Mouse (Mus musculus) hindbrain, embryonic 14.5 days (tissue): ENCODE data around the gene Cacna1c. TPM values are rescaled to one million over a fixed set of nuclear protein-coding genes. Genes with fewer than 3 reads are reported as not detected.

Source experiments
- ATAC-seq: fragments of 200-750 bp; cut with Nextera tagmentation; 2 replicates; pipeline ENCODE4 v1.8.0; 2017; ENCODE audit warnings: moderate number of reproducible peaks, mild to moderate bottlenecking, moderate TSS enrichment, moderate library complexity; ENCODE audit not compliant: low FRiP score
- DNase-seq: peaks from one replicate; pipeline ENCODE4 v3.0.0-alpha.2; 2015; ENCODE audit warnings: low spot score
- H3K27ac ChIP-seq: fragments of 300-500 bp; sonication (generic); 2 replicates; pipeline ENCODE4 v1.5.1; 2014; ENCODE audit warnings: mild to moderate bottlenecking, moderate library complexity
- H3K27me3 ChIP-seq: fragments of 300-500 bp; sonication (generic); 2 replicates; pipeline ENCODE4 v1.6.1; 2014; ENCODE audit warnings: mild to moderate bottlenecking, low read length, mixed read lengths; ENCODE audit not compliant: control insufficient read depth, insufficient read depth
- H3K36me3 ChIP-seq: fragments of 300-500 bp; sonication (generic); replicated peaks from 2 replicates; pipeline ENCODE4 v1.6.1; 2014; ENCODE audit not compliant: control insufficient read depth, insufficient read depth
- H3K4me1 ChIP-seq: fragments of 300-500 bp; sonication (generic); replicated peaks from 2 replicates; pipeline ENCODE4 v1.6.1; 2014; ENCODE audit warnings: antibody characterized with exemption, low read length, mixed read lengths; ENCODE audit not compliant: control insufficient read depth, insufficient read depth
- H3K4me2 ChIP-seq: fragments of 300-500 bp; sonication (generic); replicated peaks from 2 replicates; pipeline ENCODE4 v1.6.1; 2014; ENCODE audit warnings: mild to moderate bottlenecking, moderate library complexity
- H3K4me3 ChIP-seq: fragments of 300-500 bp; sonication (generic); replicated peaks from 2 replicates; pipeline ENCODE4 v1.5.1; 2014; ENCODE audit warnings: mild to moderate bottlenecking, low read length
- H3K9ac ChIP-seq: fragments of 300-500 bp; sonication (generic); 2 replicates; pipeline ENCODE4 v1.6.1; 2014
- H3K9me3 ChIP-seq: fragments of 300-500 bp; sonication (generic); 2 replicates; pipeline ENCODE4 v1.6.1; 2016; ENCODE audit warnings: low read length; ENCODE audit not compliant: control insufficient read depth
- WGBS: fragments of 180-500 bp; shearing (Covaris S2); extraction: QIAGEN DNeasy Blood & Tissue Kit; methylation state at CpG from one replicate; pipeline ENCODE4 v1.1.7; 2014; 5-methylcytosine and 5-hydroxymethylcytosine counted together
- polyA plus RNA-seq: library from polyadenylated mRNA; unstranded; fragments of >200 nt; fragmentation: Nextera tagmentation; extraction: Ambion mirVana; gene quantifications from 2 replicates; pipeline ENCODE4 v1.2.1, GENCODE M21; 2014

Gene Cacna1c
- polyA plus RNA-seq, 1 experiment from 2014 or later, result 10.1 TPM

- Histone ChIP-seq H3K27ac (no peak overlapping the region), H3K4me3 (no peak overlapping the region), H3K9ac (no peak overlapping the region), H3K36me3 (no peaks in the 10 kb centered on the region), H3K4me2 (no peak overlapping the region), H3K4me1 (no peaks in the 10 kb centered on the region), H3K9me3 (no peaks in the 10 kb centered on the region), H3K27me3 (no peaks in the 10 kb centered on the region)
- DNase-seq (no peak), ATAC-seq (no peak)
- 90% methylated on average over 7 of the region's 7 CpGs for WGBS
These were observed 152.1 kb downstream of the Cacna1c start for GRCm38 (mm10) chr6:119044148-119044547.

GRCm38 (mm10) chr6:119042803-119043202 lies 153.4 kb downstream of the Cacna1c start:
- H3K27ac ChIP-seq, result no peak overlapping the region
- no peak for DNase-seq
- no peak overlapping the region for H3K9ac ChIP-seq
- 93% methylated on average over 3 of the region's 3 CpGs for WGBS
- no peaks in the 10 kb centered on the region for H3K36me3 ChIP-seq
- H3K4me2 ChIP-seq, result no peak overlapping the region
- H3K4me1 ChIP-seq, result no peaks in the 10 kb centered on the region
- no peaks in the 10 kb centered on the region for H3K27me3 ChIP-seq
- ATAC-seq, result no peak
- no peaks in the 10 kb centered on the region for H3K9me3 ChIP-seq
- H3K4me3 ChIP-seq, result no peak overlapping the region

GRCm38 (mm10) chr6:119040961-119041360 lies 155.3 kb downstream of the Cacna1c start:
- Histone ChIP-seq H3K4me3 (no peak overlapping the region), H3K9me3 (no peaks in the 10 kb centered on the region), H3K27me3 (no peaks in the 10 kb centered on the region), H3K4me1 (no peaks in the 10 kb centered on the region), H3K4me2 (no peak overlapping the region), H3K9ac (no peak overlapping the region), H3K27ac (no peak overlapping the region), H3K36me3 (no peaks in the 10 kb centered on the region)
- DNase-seq (no peak), ATAC-seq (no peak)
- 69% methylated on average over 7 of the region's 7 CpGs for WGBS

GRCm38 (mm10) chr6:119039815-119040214 lies 156.4 kb downstream of the Cacna1c start:
- WGBS, result 77% methylated on average over 7 of the region's 7 CpGs
- H3K4me2 ChIP-seq, result no peak overlapping the region
- H3K27me3 ChIP-seq, result no peaks in the 10 kb centered on the region
- DNase-seq (no peak), ATAC-seq (no peak)
- H3K9ac ChIP-seq, result no peak overlapping the region
- H3K4me1 ChIP-seq, result no peaks in the 10 kb centered on the region
- H3K4me3 ChIP-seq, result no peak overlapping the region
- no peaks in the 10 kb centered on the region for H3K36me3 ChIP-seq
- no peak overlapping the region for H3K27ac ChIP-seq
- no peaks in the 10 kb centered on the region for H3K9me3 ChIP-seq

GRCm38 (mm10) chr6:119039293-119039692 lies 156.9 kb downstream of the Cacna1c start:
- Histone ChIP-seq H3K9me3 (no peaks in the 10 kb centered on the region), H3K4me1 (no peaks in the 10 kb centered on the region), H3K27ac (no peak overlapping the region), H3K36me3 (no peaks in the 10 kb centered on the region), H3K27me3 (no peaks in the 10 kb centered on the region), H3K9ac (no peak overlapping the region), H3K4me2 (no peak overlapping the region), H3K4me3 (no peak overlapping the region)
- ATAC-seq (no peak), DNase-seq (no peak)
- 79% methylated on average over 5 of the region's 5 CpGs for WGBS

GRCm38 (mm10) chr6:119037815-119038214 lies 158.4 kb downstream of the Cacna1c start:
- Histone ChIP-seq H3K27ac (no peak overlapping the region), H3K4me2 (no peak overlapping the region), H3K4me3 (no peak overlapping the region), H3K36me3 (no peaks in the 10 kb centered on the region), H3K27me3 (no peaks in the 10 kb centered on the region), H3K9me3 (no peaks in the 10 kb centered on the region), H3K9ac (no peak overlapping the region), H3K4me1 (no peaks in the 10 kb centered on the region)
- ATAC-seq (no peak), DNase-seq (no peak)
- 69% methylated on average over 6 of the region's 6 CpGs for WGBS

- H3K36me3 ChIP-seq, result no peaks in the 10 kb centered on the region
- H3K27ac ChIP-seq, result no peak overlapping the region
- H3K4me1 ChIP-seq, result no peaks in the 10 kb centered on the region
- H3K9ac ChIP-seq, result no peak overlapping the region
- H3K9me3 ChIP-seq, result no peaks in the 10 kb centered on the region
- DNase-seq (no peak), ATAC-seq (no peak)
- no peak overlapping the region for H3K4me3 ChIP-seq
- H3K27me3 ChIP-seq, result no peaks in the 10 kb centered on the region
- 70% methylated on average over 2 of the region's 2 CpGs for WGBS
- H3K4me2 ChIP-seq, result no peak overlapping the region
These were observed 159.2 kb downstream of the Cacna1c start for GRCm38 (mm10) chr6:119037047-119037446.

- H3K4me1 ChIP-seq, result no peaks in the 10 kb centered on the region
- H3K9me3 ChIP-seq, result no peaks in the 10 kb centered on the region
- no peaks in the 10 kb centered on the region for H3K36me3 ChIP-seq
- H3K4me2 ChIP-seq, result no peak overlapping the region
- ATAC-seq, result no peak
- DNase-seq, result no peak
- H3K9ac ChIP-seq, result no peak overlapping the region
- H3K4me3 ChIP-seq, result no peak overlapping the region
- no peaks in the 10 kb centered on the region for H3K27me3 ChIP-seq
- no peak overlapping the region for H3K27ac ChIP-seq
- 89% methylated on average over 6 of the region's 6 CpGs for WGBS
These were observed 160.9 kb downstream of the Cacna1c start for GRCm38 (mm10) chr6:119035361-119035760.

GRCm38 (mm10) chr6:119034947-119035346 lies 161.3 kb downstream of the Cacna1c start:
- WGBS, result 93% methylated on average over 2 of the region's 2 CpGs
- no peak overlapping the region for H3K9ac ChIP-seq
- H3K27ac ChIP-seq, result no peak overlapping the region
- H3K4me3 ChIP-seq, result no peak overlapping the region
- DNase-seq, result no peak
- no peaks in the 10 kb centered on the region for H3K27me3 ChIP-seq
- H3K4me2 ChIP-seq, result no peak overlapping the region
- H3K9me3 ChIP-seq, result no peaks in the 10 kb centered on the region
- no peaks in the 10 kb centered on the region for H3K4me1 ChIP-seq
- no peak for ATAC-seq
- no peaks in the 10 kb centered on the region for H3K36me3 ChIP-seq

GRCm38 (mm10) chr6:119027880-119028279 lies 168.3 kb downstream of the Cacna1c start:
- DNase-seq (no peak), ATAC-seq (peak; percentile 40; the same call in 1 of the 2 replicates)
- Histone ChIP-seq H3K36me3 (no peaks in the 10 kb centered on the region), H3K4me2 (no peak overlapping the region), H3K27me3 (no peaks in the 10 kb centered on the region), H3K9ac (no peak overlapping the region; the same call in 1 of the 2 replicates), H3K4me1 (peaks cover 18% of the 10 kb centered on the region), H3K4me3 (no peak overlapping the region), H3K27ac (peak overlapping the region; percentile 77), H3K9me3 (no peaks in the 10 kb centered on the region)
- 50% methylated on average over 6 of the region's 6 CpGs for WGBS
